23 mouse cellular contexts compared by ENCODE assay signal in genomic region chr13:88026441-88026840, GRCm38 (mm10).
DNase-seq lines count a peak whose midpoint lies in the region; TF ChIP-seq lines count a peak whose summit lies in the region.
"Had no signal": no experiment of that assay in that cellular context is flagged by ENCODE, and none has a peak within 500 bp of the region (broad histone marks: within the 10 kb centered on the region; RNA-seq: fewer than 3 reads in every experiment).

No protein-coding gene starts in this region.

- H3K4me3 ChIP-seq in left cerebral cortex, adult 2 months: no peak overlapping the region
- H3K4me3 ChIP-seq: forebrain, embryonic 10.5 days; forebrain, embryonic 13.5 days; heart, embryonic 12.5 days; heart, embryonic 15.5 days; hindbrain, embryonic 10.5 days; hindbrain, embryonic 13.5 days; intestine, embryonic 15.5 days had no signal

- intact Hi-C loops in left cerebral cortex, adult 2 months (cut with DNase I): no loop called here
- intact Hi-C loops in left cerebral cortex, postnatal 10 days (cut with DNase I): no loop called here

- H3K27ac ChIP-seq in left cerebral cortex, adult 2 months: peak overlapping the region; percentile 24
- H3K27ac ChIP-seq: forebrain, embryonic 10.5 days; forebrain, embryonic 13.5 days; heart, embryonic 15.5 days; hindbrain, embryonic 10.5 days; hindbrain, embryonic 13.5 days; intestine, embryonic 15.5 days had no signal

- TF ChIP-seq CTCF in left cerebral cortex, adult 2 months (IDR thresholded peaks at IDR 0.05): no peak

- peak; percentile 2 to 27 for DNase-seq in frontal cortex, postnatal 36 days (ENCODE audit: low spot score in 2 of 2)
- DNase-seq in frontal cortex, postnatal 10 days (ENCODE audit: low spot score in 2 of 2): no peak
- no peak for DNase-seq in left cerebral cortex, adult 2 months (ENCODE audit: extremely low spot score in 1 of 2, low spot score in 2 of 2)
- no peak for DNase-seq in left cerebral cortex, postnatal 10 days (ENCODE audit: extremely low spot score in 1 of 2, low spot score in 2 of 2)
- peak; percentile 0 to 36 for DNase-seq in right cerebral cortex, postnatal 36 days (ENCODE audit: low spot score in 2 of 2)
- no peak for DNase-seq in right cerebral cortex, postnatal 25 days
- DNase-seq in layer of hippocampus, adult 18-20 months (ENCODE audit: low spot score in 2 of 2): no peak
- DNase-seq: adrenal gland, adult 2 months; adrenal gland, postnatal 14 days; cerebellum, adult 18-20 months; cerebellum, adult 9-10 months; cerebellum, postnatal 14 days; gastrocnemius, postnatal 10 days; gastrocnemius, postnatal 36 days; heart, postnatal 10 days; heart, postnatal 36 days had no signal

Comparison
In these comparisons a context has a peak if more than half of its experiments do, and no peak if none do; other contexts are left out.
1. DNase-seq: peak in frontal cortex, postnatal 36 days (2 of 2) and right cerebral cortex, postnatal 36 days (2 of 2); none in frontal cortex, postnatal 10 days (0 of 2), left cerebral cortex, adult 2 months (0 of 2), left cerebral cortex, postnatal 10 days (0 of 2), right cerebral cortex, postnatal 25 days (single experiment) and layer of hippocampus, adult 18-20 months (0 of 2).